Mouse (Mus musculus): ENCODE measurements around the gene March6.

Gene March6

DNA sequence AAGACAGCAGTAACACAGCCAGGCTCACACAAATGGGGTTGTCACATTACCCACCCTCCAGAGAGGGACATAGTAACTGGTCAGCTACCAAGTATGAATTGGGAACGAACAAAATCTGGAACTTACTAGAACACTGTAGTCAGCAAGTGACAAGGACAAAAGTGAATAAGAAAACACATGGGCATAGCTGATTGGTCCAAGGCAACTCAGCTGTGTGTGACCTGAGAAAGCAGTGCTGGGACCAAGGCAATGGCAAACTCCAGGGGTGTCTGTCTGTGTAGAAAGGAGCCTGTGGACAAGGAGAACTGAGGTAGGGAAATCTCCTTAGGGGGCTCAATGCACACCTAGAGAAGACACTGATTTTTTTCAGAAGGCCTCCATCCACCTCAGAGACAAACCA lies 19.1 kb downstream of the March6 start:
- no peak for DNase-seq (ENCODE audit: low read depth, low spot score)

DNA sequence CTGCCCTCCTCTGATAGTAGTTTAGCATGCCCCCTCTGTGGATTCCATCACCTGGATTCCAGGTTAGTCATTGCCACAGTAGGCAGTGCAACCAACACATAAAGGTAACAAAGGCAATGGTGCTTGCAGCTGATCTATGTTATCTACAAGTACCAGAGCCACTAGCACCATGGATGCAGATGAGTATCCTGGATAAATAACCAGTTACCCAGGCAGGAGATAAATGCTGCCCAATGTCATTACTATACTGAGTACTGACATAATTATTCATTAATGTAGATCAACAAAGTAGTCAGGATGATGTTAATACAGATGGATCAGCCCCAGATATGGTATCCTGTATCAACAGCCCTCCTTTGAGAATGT lies 19.5 kb downstream of the March6 start:
- DNase-seq (ENCODE audit: low read depth, low spot score) = no peak

DNA sequence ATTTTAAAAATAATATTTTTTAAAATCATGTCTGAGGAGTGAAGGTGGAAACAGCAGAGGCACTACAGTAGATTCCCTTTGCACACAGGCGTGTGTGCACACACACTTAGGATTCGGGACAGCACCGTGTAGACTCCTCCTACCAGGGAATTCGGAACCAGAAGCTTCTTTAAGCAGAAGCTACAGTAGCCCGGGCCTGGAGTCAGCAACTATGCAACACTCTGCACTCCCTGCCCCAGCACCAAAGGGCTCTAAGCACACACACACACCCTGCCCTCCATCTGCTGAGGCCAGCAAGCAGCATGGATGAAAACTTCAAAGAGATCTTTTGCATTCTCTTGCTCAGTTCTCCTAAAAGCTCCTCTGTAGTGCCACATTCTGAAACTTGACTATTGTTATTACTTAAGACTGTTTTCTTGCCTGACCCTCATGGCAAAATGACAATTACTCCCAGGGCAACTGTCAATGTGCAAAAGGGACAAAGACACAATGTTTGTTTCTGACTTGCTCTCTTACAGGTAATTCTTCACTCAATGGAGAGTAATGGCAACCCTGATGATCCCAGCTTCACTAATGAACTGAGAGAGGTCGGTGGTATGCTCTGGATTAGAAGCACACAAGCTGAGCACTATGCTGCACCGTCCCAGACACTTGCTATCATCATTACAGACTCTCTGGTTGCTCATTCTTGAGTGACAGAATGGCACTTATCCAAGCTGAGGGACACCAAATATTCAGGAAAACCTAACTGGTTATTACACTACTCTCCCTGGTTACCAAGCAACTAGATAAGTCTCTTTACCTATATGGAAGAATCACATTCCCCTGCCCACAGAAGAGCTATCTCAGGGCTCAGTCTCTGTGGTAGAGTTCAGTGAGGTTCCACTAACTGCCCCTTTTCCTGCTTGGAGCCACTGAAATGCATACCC lies 20.1 kb downstream of the March6 start:
- DNase-seq (ENCODE audit: low read depth, low spot score) = no peak

DNA sequence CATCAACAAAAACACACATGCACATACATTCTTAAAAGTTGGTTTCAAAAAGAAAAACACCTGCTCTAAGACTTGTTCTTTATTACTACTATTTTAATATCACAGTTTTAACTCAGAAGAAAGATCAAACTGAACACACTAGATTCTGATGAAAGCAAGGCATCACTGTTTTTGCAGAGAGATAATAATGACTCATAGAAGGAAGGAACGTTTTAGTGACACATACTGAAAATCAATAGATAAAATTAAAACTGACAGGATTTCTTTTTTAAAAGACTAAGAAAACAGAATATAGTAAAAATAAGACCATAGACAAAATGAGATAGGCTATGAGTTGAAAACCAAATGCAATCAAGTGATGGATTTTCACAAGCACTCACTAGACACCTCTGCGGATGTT lies 25.8 kb downstream of the March6 start:
- DNase-seq (ENCODE audit: low read depth, low spot score) = no peak

DNA sequence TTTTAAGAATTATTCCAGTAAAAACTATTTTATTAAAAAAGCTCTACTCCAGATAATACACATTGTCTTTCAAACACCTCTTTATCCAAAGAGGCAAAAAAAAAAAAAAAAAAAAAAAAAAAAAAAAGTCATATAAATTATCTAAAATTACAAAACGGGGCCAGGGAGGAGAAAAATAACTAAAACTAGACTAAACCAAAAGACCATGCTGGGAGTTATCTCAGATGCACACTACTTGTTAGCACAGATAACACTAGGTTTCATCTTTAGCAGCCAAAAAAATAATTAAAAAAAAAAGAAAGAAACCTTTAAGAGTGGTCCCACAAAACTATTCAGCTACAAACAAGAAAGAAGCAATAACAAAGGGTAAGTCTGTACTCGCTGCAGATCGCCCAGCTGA lies 27.4 kb downstream of the March6 start:
- no peak for DNase-seq (ENCODE audit: low read depth, low spot score)

DNA sequence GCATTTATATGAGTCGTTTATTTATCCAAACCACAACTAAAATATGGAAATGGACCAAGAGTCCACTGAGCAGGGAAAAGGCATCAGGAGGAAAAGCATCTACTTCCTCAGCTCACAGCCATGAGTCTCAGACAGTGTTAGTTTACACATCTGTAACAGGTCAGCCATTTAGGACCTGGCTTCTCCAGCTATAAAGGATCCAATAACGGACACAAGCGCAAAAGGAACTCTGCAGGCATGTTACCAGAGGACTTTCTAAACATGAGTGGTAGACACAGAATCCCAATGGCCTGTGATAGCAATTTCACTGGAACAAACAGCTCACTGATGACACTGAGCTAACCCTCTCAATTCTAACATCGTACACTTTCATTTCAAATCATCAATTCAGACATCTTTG lies 27.9 kb downstream of the March6 start:
- no peak for DNase-seq (ENCODE audit: low read depth, low spot score)

DNA sequence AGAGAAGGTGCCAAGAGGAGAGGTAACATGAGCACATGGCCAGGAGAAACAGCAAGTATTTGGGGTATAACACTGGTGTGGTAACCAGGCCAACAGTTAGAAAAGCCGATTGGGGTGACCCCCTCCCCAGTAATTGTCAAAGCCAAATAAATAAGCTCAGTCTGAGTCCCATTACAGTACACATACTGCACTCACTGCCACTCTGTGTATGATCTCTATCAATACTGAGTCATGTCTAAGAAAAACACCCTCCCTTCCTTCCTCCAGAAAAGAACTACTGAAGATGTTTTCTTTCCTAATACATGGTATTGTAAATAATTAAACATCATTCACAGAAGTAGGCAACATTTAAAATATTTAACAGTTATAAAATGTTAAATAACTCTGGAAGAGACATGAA lies 28.5 kb downstream of the March6 start:
- no peak for DNase-seq (ENCODE audit: low read depth, low spot score)

DNA sequence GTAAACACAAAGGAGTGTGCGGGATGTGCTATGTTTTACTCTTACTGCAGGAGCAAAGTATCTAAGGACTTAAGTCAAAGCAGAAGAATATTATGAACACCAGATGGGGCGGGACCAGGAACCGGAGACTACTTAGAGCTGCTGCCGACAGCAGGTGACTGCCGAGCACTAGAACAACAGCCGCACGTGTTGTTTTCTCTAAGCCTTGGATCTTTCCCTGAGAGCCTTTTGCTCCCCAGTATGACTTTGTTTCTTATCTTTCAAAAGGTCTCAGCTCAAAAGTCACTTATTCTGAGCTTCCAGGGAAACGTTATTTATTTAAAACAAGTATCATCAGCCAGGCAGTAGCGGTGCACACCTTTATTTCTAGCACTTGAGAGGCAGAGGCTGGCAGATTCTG lies 36.0 kb downstream of the March6 start:
- no peak for DNase-seq (ENCODE audit: low read depth, low spot score)

DNA sequence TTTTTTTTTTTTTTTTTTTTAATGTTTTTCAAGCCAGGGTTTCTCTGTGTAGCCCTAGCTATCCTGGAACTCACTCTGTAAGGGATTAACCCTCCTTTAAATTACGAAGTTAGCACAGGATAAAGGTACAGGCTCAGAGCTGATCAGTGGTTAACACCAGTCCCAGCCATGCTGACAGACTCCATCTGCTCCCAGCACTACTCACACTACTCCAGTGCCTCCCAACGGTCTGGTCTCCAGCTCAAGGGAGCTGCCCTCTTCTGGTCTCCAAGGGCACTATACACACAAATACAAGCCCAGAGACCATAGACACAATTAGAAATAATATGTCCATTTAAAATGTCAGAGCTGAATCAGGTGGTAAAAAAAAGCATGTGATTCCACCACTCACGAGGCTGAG lies 36.5 kb downstream of the March6 start:
- no peak for DNase-seq (ENCODE audit: low read depth, low spot score)

DNA sequence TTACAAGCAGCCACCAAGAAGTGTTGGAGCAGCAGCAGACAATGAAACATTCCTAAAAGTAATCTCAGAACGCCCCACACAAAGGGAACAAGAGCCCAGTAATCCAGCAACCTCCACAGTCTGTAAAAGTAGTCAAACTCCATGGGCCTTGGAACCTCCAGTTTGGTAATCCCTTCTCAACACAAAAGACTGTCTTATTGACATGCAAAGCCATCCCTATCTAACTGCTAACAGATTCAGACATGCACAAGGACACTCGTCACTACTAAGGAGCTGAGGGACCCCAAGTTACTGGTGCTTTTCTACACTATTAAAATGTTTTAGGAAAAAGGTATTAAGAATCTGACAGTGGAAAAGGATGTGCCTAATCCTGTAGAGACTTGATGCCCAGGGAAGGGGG lies 43.4 kb downstream of the March6 start:
- DNase-seq (ENCODE audit: low read depth, low spot score) = no peak

DNA sequence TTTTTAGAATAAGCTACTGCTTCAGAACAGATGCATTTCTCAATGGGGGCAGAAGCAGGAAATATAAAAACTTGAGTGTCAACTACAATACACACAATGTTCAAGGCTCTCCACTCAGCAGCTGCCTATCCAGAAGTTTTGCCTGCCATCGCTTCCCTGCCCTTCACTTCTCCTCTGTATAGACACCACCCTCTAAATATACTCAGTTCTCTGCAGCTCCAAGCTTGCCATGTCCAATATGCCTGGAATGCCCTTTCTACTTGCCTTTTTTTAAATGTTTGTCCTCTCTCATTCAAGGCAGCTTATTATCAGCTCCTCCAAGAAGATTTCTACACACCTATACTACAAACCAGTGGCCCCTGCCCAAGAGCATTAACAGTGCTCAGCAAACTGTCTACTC lies 54.2 kb downstream of the March6 start:
- no peak for DNase-seq (ENCODE audit: low read depth, low spot score)

DNA sequence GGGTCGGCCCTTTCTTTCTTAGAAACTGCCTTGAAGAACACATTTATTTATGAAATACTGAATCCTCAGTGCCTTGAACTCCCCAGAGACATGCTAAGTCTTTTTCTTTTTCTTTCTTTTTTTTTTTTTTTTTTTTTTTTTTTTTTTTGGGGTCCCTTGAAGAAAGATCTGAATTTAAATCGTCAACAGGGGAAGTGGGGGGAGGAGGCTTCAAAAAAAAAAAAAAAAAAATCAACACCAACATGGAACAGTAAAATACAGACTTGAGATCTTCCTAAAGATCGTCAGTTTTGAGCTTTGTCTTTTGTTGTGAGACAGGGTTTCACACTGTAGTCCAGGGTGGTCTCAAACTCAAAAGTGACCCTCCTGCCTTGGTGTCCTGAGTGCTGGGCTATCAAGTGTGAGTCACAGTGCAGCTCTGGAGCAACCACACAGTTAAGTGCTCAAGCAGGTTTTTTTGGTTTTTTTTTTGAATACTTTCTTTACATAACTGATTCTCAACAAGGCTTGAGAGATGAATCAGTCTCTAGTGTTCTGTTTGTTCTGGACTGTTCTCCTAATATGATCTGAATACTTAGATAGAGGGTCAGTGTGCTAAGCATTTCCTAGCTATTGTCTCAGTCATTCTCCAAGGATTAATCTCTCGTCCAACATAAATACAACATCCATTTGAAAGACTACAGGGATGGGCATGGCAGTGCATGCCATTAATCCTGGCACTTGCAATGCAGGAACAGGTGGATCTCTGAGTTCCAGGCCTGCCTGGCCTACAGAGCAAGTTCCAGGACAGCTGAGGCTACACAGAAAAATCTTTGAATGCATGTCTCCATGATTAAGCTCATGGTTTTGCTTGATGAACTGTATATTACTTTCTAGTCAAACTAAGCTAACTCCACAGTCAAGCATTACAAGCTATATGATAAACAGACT lies 57.9 kb downstream of the March6 start:
- DNase-seq (ENCODE audit: low read depth, low spot score) = no peak

DNA sequence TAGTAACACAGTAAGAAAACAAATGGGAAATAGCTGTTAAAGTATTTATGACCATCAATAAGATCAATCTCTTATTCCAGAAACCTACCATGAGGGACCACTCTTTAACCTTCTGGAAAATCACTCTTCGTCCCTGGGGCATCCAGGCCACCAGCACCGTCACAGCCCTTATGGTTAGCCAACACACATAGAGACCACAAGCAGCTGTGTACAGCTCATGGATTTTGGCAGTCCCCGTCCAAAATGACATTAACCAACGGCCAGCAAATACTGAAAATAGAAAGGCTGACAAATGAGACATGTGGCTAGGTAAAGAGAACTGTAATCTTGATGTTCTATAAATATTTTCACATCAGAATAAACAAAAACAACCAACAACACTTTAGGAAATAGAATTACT lies 59.3 kb downstream of the March6 start:
- DNase-seq (ENCODE audit: low read depth, low spot score) = no peak

DNA sequence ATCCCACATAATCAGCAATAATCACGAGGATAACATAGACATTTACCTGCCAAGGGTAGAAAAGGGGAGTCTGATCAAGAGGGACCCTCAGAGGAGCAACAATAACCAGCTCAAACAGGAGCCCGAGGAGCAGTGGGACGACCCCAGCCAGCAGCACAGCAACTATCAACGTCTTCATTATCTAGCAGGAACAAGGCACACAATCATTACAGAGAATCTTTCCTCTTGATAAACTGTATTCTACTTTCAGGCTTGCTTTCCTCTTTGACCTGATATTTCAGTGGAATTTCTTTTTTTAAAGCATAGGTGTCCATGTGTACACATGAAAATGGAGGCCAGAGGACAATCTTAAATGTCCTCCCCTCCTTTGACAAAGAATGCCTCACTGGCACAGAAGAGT lies 61.4 kb downstream of the March6 start:
- DNase-seq (ENCODE audit: low read depth, low spot score) = no peak

DNA sequence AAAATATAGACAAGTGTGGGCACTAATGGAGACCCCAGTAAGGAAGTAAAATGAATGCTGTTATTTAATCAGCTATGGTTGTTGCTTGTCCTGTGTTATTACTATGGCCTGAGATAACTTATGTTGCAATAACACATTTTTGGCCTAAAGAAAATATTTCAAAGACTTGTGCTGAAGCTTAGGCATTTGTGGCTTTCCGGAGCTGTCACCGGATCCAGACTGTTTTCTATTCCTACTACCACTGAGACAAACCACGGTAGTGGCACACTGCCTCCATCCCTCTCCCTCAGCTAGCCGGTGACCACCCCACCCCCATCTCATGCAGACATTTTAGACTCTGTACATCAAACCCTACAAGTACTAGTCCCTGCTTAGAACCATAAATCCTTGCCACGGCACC lies 62.0 kb downstream of the March6 start:
- no peak for DNase-seq (ENCODE audit: low read depth, low spot score)

DNA sequence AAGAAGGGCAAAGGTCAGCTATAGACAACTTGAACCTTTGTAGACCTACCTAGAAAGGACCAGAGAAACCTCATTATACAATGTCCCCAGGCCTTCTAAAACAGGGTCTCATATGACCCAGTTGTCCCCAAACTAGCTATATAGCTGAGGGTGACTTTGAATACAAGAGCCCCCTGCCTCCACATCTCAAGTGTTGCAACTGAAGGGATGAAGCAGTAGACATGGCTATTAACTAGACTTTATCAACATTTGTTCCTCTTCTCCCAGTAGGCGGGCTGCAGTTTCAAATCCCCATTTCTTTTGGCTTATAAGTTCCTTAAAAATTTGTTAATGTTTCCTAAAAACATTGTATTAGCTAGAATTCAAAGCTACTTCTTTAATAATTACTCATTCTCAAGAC lies 64.1 kb downstream of the March6 start:
- DNase-seq (ENCODE audit: low read depth, low spot score) = no peak

DNA sequence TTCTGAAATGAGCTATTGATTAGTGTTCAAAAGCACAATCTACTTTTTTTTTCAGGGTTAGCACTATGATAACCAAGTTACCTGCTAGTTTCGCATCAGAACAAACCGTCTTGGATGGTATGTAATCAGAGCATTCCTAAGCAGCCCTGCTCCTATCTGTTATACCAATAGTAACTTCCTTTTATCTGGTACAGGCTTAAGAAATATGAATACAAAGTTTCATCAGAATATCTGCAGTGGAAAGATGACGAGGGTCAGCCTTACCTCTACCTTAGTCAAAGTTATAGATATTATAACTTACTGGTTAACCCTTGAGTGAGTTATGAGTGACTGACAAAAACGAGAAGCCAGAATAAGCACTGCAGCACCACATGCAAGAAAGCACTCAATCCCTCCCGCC lies 64.6 kb downstream of the March6 start:
- DNase-seq (ENCODE audit: low read depth, low spot score) = no peak

DNA sequence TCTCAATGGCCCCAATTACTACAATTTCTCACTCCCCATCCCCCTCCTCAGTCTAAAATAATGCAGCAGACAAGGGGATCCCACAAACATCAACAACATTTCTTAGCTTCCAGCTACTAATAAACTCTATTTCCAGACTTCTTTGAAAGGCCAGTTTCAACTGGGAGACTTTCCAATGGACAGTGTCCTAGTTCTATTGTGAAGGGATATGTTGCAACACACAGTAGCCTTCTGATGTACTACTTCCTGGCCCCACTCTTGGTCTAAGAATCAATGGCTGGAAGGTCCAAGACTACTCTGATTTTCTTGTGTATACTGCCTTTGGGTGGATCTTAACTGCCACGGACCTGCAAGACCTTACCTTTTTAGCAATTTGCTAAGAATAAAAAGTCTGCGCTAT lies 65.0 kb downstream of the March6 start:
- DNase-seq (ENCODE audit: low read depth, low spot score) = no peak

DNA sequence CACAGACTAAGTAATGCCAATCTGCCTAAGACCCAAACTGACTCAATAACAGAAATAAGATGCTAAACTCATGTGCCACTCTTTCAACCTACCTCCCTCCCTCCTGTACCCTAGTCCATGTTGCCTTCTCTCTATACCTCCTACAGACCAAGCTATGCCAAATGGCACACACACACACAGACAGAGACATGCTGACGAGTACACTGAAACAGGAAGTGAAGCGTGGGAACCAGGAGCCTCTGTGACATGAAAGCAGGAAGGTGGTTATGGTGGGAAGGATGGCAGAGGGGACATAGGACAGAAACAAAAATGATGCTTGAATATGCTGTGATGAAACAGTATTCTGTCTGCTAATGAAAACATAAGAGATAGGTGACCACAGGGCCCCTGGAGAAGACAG lies 70.3 kb downstream of the March6 start:
- no peak for DNase-seq (ENCODE audit: low read depth, low spot score)

DNA sequence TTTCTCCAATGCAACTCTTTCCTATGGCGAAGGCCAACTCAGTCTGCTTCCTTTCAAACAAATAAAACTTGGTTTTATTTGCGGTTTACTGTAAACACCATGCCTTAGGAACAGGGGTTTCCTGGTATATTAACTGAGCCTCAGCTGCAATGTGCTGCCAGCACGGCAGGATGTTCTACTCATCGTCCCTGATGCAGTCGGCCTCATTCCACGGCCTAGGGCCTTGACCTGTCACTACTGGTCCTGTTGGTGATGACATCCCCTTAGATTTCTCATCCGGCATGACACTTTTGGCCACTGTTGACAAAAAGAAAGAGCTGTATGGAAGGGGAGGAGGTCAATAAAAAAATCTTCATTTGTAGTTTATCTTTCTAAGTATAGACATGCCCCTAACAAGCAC lies 72.8 kb downstream of the March6 start:
- DNase-seq (ENCODE audit: low read depth, low spot score) = no peak

DNA sequence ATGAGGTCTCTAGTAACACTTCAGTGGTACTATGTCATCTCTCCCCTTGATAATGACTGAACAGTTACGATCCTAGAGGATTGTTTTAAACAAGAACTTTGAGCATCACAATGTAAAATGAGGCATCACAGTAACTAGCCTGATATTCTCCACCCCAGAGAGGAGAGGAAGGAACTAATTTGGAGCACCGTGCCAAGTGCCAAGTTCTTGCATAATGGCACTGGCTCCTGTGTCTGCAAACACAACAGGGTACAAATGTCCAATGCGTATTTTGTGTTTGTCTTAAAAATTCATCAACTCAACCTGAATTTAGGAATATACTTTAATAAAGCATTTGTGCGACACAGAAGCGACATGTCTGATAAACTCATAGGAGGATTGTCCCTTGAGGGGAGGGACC lies 74.5 kb downstream of the March6 start:
- no peak for DNase-seq (ENCODE audit: low read depth, low spot score)

DNA sequence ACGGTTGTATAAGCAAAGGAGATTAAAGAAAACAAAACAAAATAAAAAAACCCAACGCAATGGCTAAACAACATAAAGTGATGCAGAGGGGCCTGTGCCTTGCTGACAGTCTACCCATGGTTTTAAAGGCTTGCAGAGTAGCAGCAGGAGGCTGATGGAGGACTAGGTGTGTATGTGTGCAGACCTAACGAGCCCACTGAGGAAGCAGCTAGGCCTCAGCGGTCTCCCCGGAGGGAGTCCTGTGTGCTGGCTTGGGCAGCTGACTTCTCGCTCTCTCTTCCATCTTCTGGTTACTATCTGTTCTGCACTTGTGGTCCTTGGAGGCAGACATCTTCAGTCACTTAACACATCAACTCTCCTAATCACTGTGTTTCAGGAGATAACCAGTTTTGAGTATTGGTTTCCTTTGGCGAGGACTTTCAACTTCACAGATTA lies 76.0 kb downstream of the March6 start:
- DNase-seq (ENCODE audit: low read depth, low spot score) = no peak

Data from brain, embryonic 18.5 days (tissue).